Mouse (Mus musculus) lung, postnatal 0 days (tissue): ENCODE data around the gene Sds.

Experiments used
- CTCF ChIP-seq: IDR thresholded peaks from 2 replicates; pipeline ENCODE4 v1.5.1; 2016; ENCODE audit warnings: antibody characterized with exemption, mild to moderate bottlenecking
- EP300 ChIP-seq: IDR thresholded peaks from 2 replicates; pipeline ENCODE4 v1.6.1; 2016; ENCODE audit warnings: antibody characterized with exemption, mild to moderate bottlenecking, control low read depth

- no peak for TF ChIP-seq CTCF
- no peak for TF ChIP-seq EP300
These were observed 37.2 kb upstream of the Sds start for GRCm38 (mm10) chr5:120438991-120439710.
